In the genomic region with DNA sequence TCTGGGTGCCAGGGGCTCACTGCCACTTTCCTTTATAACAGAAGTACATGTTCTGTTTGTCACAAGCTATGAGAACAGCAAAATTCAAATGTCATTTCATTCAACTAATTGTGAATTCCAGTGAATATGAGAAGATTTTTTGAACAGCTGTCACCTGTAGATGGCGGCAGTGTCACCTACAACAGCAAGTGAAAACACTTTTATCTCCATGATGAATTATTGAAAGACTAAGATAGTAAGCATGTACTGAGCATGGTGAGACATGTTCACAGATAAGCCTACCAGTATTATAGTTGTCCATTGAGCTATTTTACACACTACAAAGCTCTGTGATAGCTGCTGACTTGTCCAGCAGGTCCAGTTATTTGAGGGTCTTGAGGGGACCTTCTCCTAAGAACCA, we compare ENCODE assay signal across 10 mouse cellular contexts. TPM values are rescaled to one million over a fixed set of nuclear protein-coding genes. Genes with fewer than 3 reads are reported as not detected.
DNase-seq lines count a peak whose midpoint lies in the region; ATAC-seq and TF ChIP-seq lines count a peak whose summit lies in the region.
"Had no signal": no experiment of that assay in that cellular context is flagged by ENCODE, and none has a peak within 500 bp of the region (broad histone marks: within the 10 kb centered on the region; RNA-seq: fewer than 3 reads in every experiment).

No protein-coding gene starts in this region.

- peak; percentile 34 for DNase-seq in forebrain, postnatal 0 days
- peak; percentile 54 for DNase-seq in lung, embryonic 14.5 days
- no peak for DNase-seq in lung, postnatal 4 days
- no peak for DNase-seq in stomach, postnatal 0 days (ENCODE audit: low spot score)
- DNase-seq in cerebellum, adult 18-20 months, result no peak
- DNase-seq in spleen, postnatal 14 days (ENCODE audit: low spot score in 2 of 2), result no peak

- no peaks in the 10 kb centered on the region for H3K36me3 ChIP-seq in forebrain, postnatal 0 days (ENCODE audit: insufficient read depth)
- no peaks in the 10 kb centered on the region for H3K36me3 ChIP-seq in forebrain, embryonic 13.5 days (ENCODE audit: poor library complexity, severe bottlenecking)
- no peaks in the 10 kb centered on the region for H3K36me3 ChIP-seq in lung, embryonic 14.5 days (ENCODE audit: insufficient read depth)
- no peaks in the 10 kb centered on the region for H3K36me3 ChIP-seq in stomach, postnatal 0 days (ENCODE audit: control insufficient read depth, insufficient read depth, low read length)
- H3K36me3 ChIP-seq: embryonic facial prominence, embryonic 12.5 days had no signal

- no peaks in the 10 kb centered on the region for H3K4me1 ChIP-seq in forebrain, postnatal 0 days (ENCODE audit: insufficient read depth)
- no peaks in the 10 kb centered on the region for H3K4me1 ChIP-seq in forebrain, embryonic 13.5 days
- no peaks in the 10 kb centered on the region for H3K4me1 ChIP-seq in lung, embryonic 14.5 days (ENCODE audit: insufficient read depth)
- H3K4me1 ChIP-seq in stomach, postnatal 0 days (replicated peaks; ENCODE audit: control insufficient read depth, insufficient read depth), result no peaks in the 10 kb centered on the region
- H3K4me1 ChIP-seq: embryonic facial prominence, embryonic 12.5 days had no signal

- no peaks in the 10 kb centered on the region for H3K27me3 ChIP-seq in forebrain, postnatal 0 days (ENCODE audit: insufficient read depth, low read length)
- no peaks in the 10 kb centered on the region for H3K27me3 ChIP-seq in forebrain, embryonic 13.5 days
- H3K27me3 ChIP-seq in lung, embryonic 14.5 days (ENCODE audit: insufficient read depth, low read length), result no peaks in the 10 kb centered on the region
- no peaks in the 10 kb centered on the region for H3K27me3 ChIP-seq in stomach, postnatal 0 days (ENCODE audit: control insufficient read depth, insufficient read depth, low read length)
- H3K27me3 ChIP-seq: embryonic facial prominence, embryonic 12.5 days had no signal

- WGBS in forebrain, postnatal 0 days, result 80% methylated on average over 1 of the region's 1 CpGs
- WGBS in forebrain, embryonic 13.5 days, result 68% methylated on average over 1 of the region's 1 CpGs
- 77% methylated on average over 1 of the region's 1 CpGs for WGBS in lung, embryonic 14.5 days
- 77% methylated on average over 1 of the region's 1 CpGs for WGBS in stomach, postnatal 0 days

- H3K4me2 ChIP-seq in forebrain, postnatal 0 days (ENCODE audit: low read depth), result no peak overlapping the region
- no peak overlapping the region for H3K4me2 ChIP-seq in forebrain, embryonic 13.5 days
- no peak overlapping the region for H3K4me2 ChIP-seq in lung, embryonic 14.5 days
- no peak overlapping the region for H3K4me2 ChIP-seq in stomach, postnatal 0 days (replicated peaks; ENCODE audit: low read depth)
- H3K4me2 ChIP-seq: embryonic facial prominence, embryonic 12.5 days had no signal

- no peak overlapping the region for H3K9ac ChIP-seq in forebrain, postnatal 0 days
- no peak overlapping the region for H3K9ac ChIP-seq in forebrain, embryonic 13.5 days
- H3K9ac ChIP-seq in lung, embryonic 14.5 days, result no peak overlapping the region
- no peak overlapping the region for H3K9ac ChIP-seq in stomach, postnatal 0 days (ENCODE audit: low read length)
- H3K9ac ChIP-seq: embryonic facial prominence, embryonic 12.5 days had no signal

- H3K4me3 ChIP-seq in forebrain, postnatal 0 days (ENCODE audit: low read depth, low read length), result no peak overlapping the region
- no peak overlapping the region for H3K4me3 ChIP-seq in forebrain, embryonic 13.5 days
- H3K4me3 ChIP-seq in lung, embryonic 14.5 days (ENCODE audit: low read depth, low read length), result no peak overlapping the region
- no peak overlapping the region for H3K4me3 ChIP-seq in stomach, postnatal 0 days (ENCODE audit: low read depth, low read length)
- H3K4me3 ChIP-seq: embryonic facial prominence, embryonic 12.5 days had no signal

- H3K27ac ChIP-seq in forebrain, postnatal 0 days (ENCODE audit: low read depth, low read length), result no peak overlapping the region
- H3K27ac ChIP-seq in forebrain, embryonic 13.5 days, result no peak overlapping the region
- no peak overlapping the region for H3K27ac ChIP-seq in lung, embryonic 14.5 days (ENCODE audit: low read depth)
- no peak overlapping the region for H3K27ac ChIP-seq in stomach, postnatal 0 days (replicated peaks)
- H3K27ac ChIP-seq: embryonic facial prominence, embryonic 12.5 days had no signal

- no peak for TF ChIP-seq EP300 in stomach, postnatal 0 days (optimal IDR thresholded peaks at IDR 0.05)

- no peaks in the 10 kb centered on the region for H3K9me3 ChIP-seq in forebrain, postnatal 0 days (ENCODE audit: low read length)
- 0 out of 2 replicates have a peak, but pooled peaks cover 4% of the 10 kb centered on the region for H3K9me3 ChIP-seq in forebrain, embryonic 13.5 days (replicated peaks)
- H3K9me3 ChIP-seq in lung, embryonic 14.5 days (ENCODE audit: low read depth, low read length), result no peaks in the 10 kb centered on the region
- H3K9me3 ChIP-seq in stomach, postnatal 0 days (ENCODE audit: control insufficient read depth, low read length), result no peaks in the 10 kb centered on the region
- H3K9me3 ChIP-seq: embryonic facial prominence, embryonic 12.5 days had no signal

- ATAC-seq in forebrain, postnatal 0 days, result no peak
- no peak for ATAC-seq in forebrain, embryonic 13.5 days
- ATAC-seq in lung, embryonic 14.5 days (ENCODE audit: insufficient read depth), result no peak
- ATAC-seq in inflammation-experienced regulatory T-cells, adult 6 months, result peak; percentile 67
- ATAC-seq in stomach, postnatal 0 days (ENCODE audit: low FRiP score, low TSS enrichment), result no peak

- peak; percentile 53 for TF ChIP-seq CTCF in forebrain, postnatal 0 days (IDR thresholded peaks at IDR 0.05; ENCODE audit: low read depth)
- peak; percentile 48 for TF ChIP-seq CTCF in lung, embryonic 14.5 days (IDR thresholded peaks at IDR 0.05; ENCODE audit: low read depth)
- TF ChIP-seq CTCF in stomach, postnatal 0 days (IDR thresholded peaks at IDR 0.05; ENCODE audit: low read depth), result peak; percentile 64

RNA-seq across cellular contexts. Expression of gene Clec2e, which starts 12.6 kb away (rescaled TPM):
- not detected in 2 replicates for total RNA-seq in forebrain, postnatal 0 days (2014; rRNA removed)
- polyA plus RNA-seq in forebrain, postnatal 0 days (2015; fragmentation: Nextera tagmentation; extraction: Ambion mirVana), result not detected in 2 replicates
- not detected in 2 replicates for polyA plus RNA-seq in forebrain, embryonic 13.5 days (2015; fragmentation: Nextera tagmentation; extraction: Ambion mirVana)
- polyA plus RNA-seq in lung, embryonic 14.5 days (2014; fragmentation: Nextera tagmentation; extraction: Ambion mirVana), result not detected in 2 replicates
- not detected for polyA plus RNA-seq in inflammation-experienced regulatory T-cells, adult 6 months (2017; shearing (Covaris generic))
- polyA plus RNA-seq in stomach, postnatal 0 days (2015; fragmentation: Nextera tagmentation; extraction: Ambion mirVana), result 0.07 TPM in 1 of 2 replicates, not detected in the other
- total RNA-seq: ES-E14 had no signal
- polyA plus RNA-seq: embryonic facial prominence, embryonic 12.5 days had no signal

RNA-seq across cellular contexts. Expression of gene Klrb1f, which starts 42.5 kb away (rescaled TPM):
- 0.46 and 0.76 TPM in 2 replicates for total RNA-seq in forebrain, postnatal 0 days (2014; rRNA removed)
- 0.28 and 0.55 TPM in 2 replicates for polyA plus RNA-seq in forebrain, postnatal 0 days (2015; fragmentation: Nextera tagmentation; extraction: Ambion mirVana)
- 0.21 TPM in 1 of 2 replicates, not detected in the other for polyA plus RNA-seq in forebrain, embryonic 13.5 days (2015; fragmentation: Nextera tagmentation; extraction: Ambion mirVana)
- polyA plus RNA-seq in lung, embryonic 14.5 days (2014; fragmentation: Nextera tagmentation; extraction: Ambion mirVana), result 0.21 and 0.47 TPM in 2 replicates
- 1 to 10 TPM; 1.5 to 9.2 (median 5.2) TPM for polyA plus RNA-seq in inflammation-experienced regulatory T-cells, adult 6 months (2017; shearing (Covaris generic))
- 0.16 and 0.18 TPM in 2 replicates for polyA plus RNA-seq in stomach, postnatal 0 days (2015; fragmentation: Nextera tagmentation; extraction: Ambion mirVana)
- total RNA-seq: ES-E14 had no signal

Comparison
In these comparisons a context has a peak if more than half of its experiments do, and no peak if none do; other contexts are left out.
1. DNase-seq: peak in forebrain, postnatal 0 days (single experiment) and lung, embryonic 14.5 days (single experiment); none in lung, postnatal 4 days (0 of 2), stomach, postnatal 0 days (single experiment), cerebellum, adult 18-20 months (0 of 2) and spleen, postnatal 14 days (0 of 2).
2. Peak in every context shown above with its lines, with median percentiles within 50 percentile points of each other: CTCF ChIP-seq.